Mouse (Mus musculus): ENCODE measurements at regions not wholly inside any gene's neighbourhood (a gene's known extent, or its start where the extent isn't known, plus 50 kb on each side); places are given as distances from the start of the nearest gene placed in this dataset.

GRCm38 (mm10) chr10:8945195-8945751 lies 59.4 kb upstream of the Sash1 start:
- peak overlapping the region; percentile 25 for H3K4me3 ChIP-seq (ENCODE audit: low read length)
- peak; percentile 72 for ATAC-seq

GRCm38 (mm10) chr10:8944586-8944985 lies 58.7 kb upstream of the Sash1 start:
- Histone ChIP-seq H3K36me3 (ENCODE audit: control insufficient read depth, insufficient read depth, low read length) (no peaks in the 10 kb centered on the region), H3K27ac (ENCODE audit: low read length) (peak overlapping the region; percentile 78), H3K4me3 (ENCODE audit: low read length) (peak overlapping the region; percentile 25), H3K4me1 (ENCODE audit: control insufficient read depth, insufficient read depth, low read length) (no peaks in the 10 kb centered on the region; the same call in 1 of the 2 replicates), H3K4me2 (ENCODE audit: low read depth, low read length) (peak overlapping the region; percentile 24; the same call in 1 of the 2 replicates), H3K9ac (ENCODE audit: low read depth, low read length) (0 out of 2 replicates have a peak overlapping the region, but pooled peaks have one; percentile 35), H3K9me3 (ENCODE audit: control insufficient read depth, low read length) (no peaks in the 10 kb centered on the region), H3K27me3 (replicated peaks; ENCODE audit: control insufficient read depth, insufficient read depth, low read length) (no peaks in the 10 kb centered on the region)
- WGBS: 68% methylated on average over 5 of the region's 5 CpGs
- ATAC-seq: no peak

More at GRCm38 (mm10) chr10:8945195-8945751, 59.4 kb upstream of the Sash1 start:
- Histone ChIP-seq H3K9ac (ENCODE audit: low read depth, low read length) (peak overlapping the region; percentile 35; the same call in 1 of the 2 replicates), H3K36me3 (ENCODE audit: control insufficient read depth, insufficient read depth, low read length) (no peaks in the 10 kb centered on the region), H3K4me2 (ENCODE audit: low read depth, low read length) (peak overlapping the region; percentile 24; the same call in 1 of the 2 replicates), H3K27ac (ENCODE audit: low read length) (peak overlapping the region; percentile 78), H3K4me1 (ENCODE audit: control insufficient read depth, insufficient read depth, low read length) (no peaks in the 10 kb centered on the region; the same call in 1 of the 2 replicates), H3K27me3 (replicated peaks; ENCODE audit: control insufficient read depth, insufficient read depth, low read length) (no peaks in the 10 kb centered on the region), H3K9me3 (ENCODE audit: control insufficient read depth, low read length) (no peaks in the 10 kb centered on the region)
- WGBS: 49% methylated on average over 17 of the region's 17 CpGs

- 87% methylated on average over 6 of the region's 6 CpGs for WGBS
- no peaks in the 10 kb centered on the region for H3K27me3 ChIP-seq (replicated peaks; ENCODE audit: control insufficient read depth, insufficient read depth, low read length)
- H3K4me2 ChIP-seq (ENCODE audit: low read depth, low read length): no peak overlapping the region
- H3K9ac ChIP-seq (ENCODE audit: low read depth, low read length): no peak overlapping the region
- no peaks in the 10 kb centered on the region for H3K9me3 ChIP-seq (ENCODE audit: control insufficient read depth, low read length)
- H3K36me3 ChIP-seq (ENCODE audit: control insufficient read depth, insufficient read depth, low read length): no peaks in the 10 kb centered on the region
- no peaks in the 10 kb centered on the region; the same call in 1 of the 2 replicates for H3K4me1 ChIP-seq (ENCODE audit: control insufficient read depth, insufficient read depth, low read length)
- no peak overlapping the region for H3K27ac ChIP-seq (ENCODE audit: low read length)
- no peak overlapping the region for H3K4me3 ChIP-seq (ENCODE audit: low read length)
- ATAC-seq: no peak
Observed at GRCm38 (mm10) chr10:8943698-8944097, 57.8 kb upstream of the Sash1 start.

- H3K4me2 ChIP-seq (ENCODE audit: low read depth, low read length): no peak overlapping the region
- no peaks in the 10 kb centered on the region for H3K36me3 ChIP-seq (ENCODE audit: control insufficient read depth, insufficient read depth, low read length)
- 90% methylated on average over 6 of the region's 6 CpGs for WGBS
- no peaks in the 10 kb centered on the region for H3K27me3 ChIP-seq (replicated peaks; ENCODE audit: control insufficient read depth, insufficient read depth, low read length)
- no peak overlapping the region for H3K4me3 ChIP-seq (ENCODE audit: low read length)
- H3K27ac ChIP-seq (ENCODE audit: low read length): no peak overlapping the region
- no peak for ATAC-seq
- H3K9me3 ChIP-seq (ENCODE audit: control insufficient read depth, low read length): no peaks in the 10 kb centered on the region
- no peak overlapping the region for H3K9ac ChIP-seq (ENCODE audit: low read depth, low read length)
- no peaks in the 10 kb centered on the region; the same call in 1 of the 2 replicates for H3K4me1 ChIP-seq (ENCODE audit: control insufficient read depth, insufficient read depth, low read length)
Observed at GRCm38 (mm10) chr10:8942967-8943471, 57.1 kb upstream of the Sash1 start.

GRCm38 (mm10) chr10:8936369-8936768 lies 50.5 kb upstream of the Sash1 start:
- no peaks in the 10 kb centered on the region for H3K27me3 ChIP-seq (replicated peaks; ENCODE audit: control insufficient read depth, insufficient read depth, low read length)
- H3K4me2 ChIP-seq (ENCODE audit: low read depth, low read length): no peak overlapping the region
- WGBS: 82% methylated on average over 4 of the region's 4 CpGs
- no peaks in the 10 kb centered on the region for H3K9me3 ChIP-seq (ENCODE audit: control insufficient read depth, low read length)
- H3K4me1 ChIP-seq (ENCODE audit: control insufficient read depth, insufficient read depth, low read length): peaks cover 19% of the 10 kb centered on the region
- H3K4me3 ChIP-seq (ENCODE audit: low read length): no peak overlapping the region
- no peak overlapping the region for H3K27ac ChIP-seq (ENCODE audit: low read length)
- ATAC-seq: no peak
- H3K36me3 ChIP-seq (ENCODE audit: control insufficient read depth, insufficient read depth, low read length): no peaks in the 10 kb centered on the region
- no peak overlapping the region for H3K9ac ChIP-seq (ENCODE audit: low read depth, low read length)
